22 mouse cellular contexts compared by ENCODE assay signal in the genomic region with DNA sequence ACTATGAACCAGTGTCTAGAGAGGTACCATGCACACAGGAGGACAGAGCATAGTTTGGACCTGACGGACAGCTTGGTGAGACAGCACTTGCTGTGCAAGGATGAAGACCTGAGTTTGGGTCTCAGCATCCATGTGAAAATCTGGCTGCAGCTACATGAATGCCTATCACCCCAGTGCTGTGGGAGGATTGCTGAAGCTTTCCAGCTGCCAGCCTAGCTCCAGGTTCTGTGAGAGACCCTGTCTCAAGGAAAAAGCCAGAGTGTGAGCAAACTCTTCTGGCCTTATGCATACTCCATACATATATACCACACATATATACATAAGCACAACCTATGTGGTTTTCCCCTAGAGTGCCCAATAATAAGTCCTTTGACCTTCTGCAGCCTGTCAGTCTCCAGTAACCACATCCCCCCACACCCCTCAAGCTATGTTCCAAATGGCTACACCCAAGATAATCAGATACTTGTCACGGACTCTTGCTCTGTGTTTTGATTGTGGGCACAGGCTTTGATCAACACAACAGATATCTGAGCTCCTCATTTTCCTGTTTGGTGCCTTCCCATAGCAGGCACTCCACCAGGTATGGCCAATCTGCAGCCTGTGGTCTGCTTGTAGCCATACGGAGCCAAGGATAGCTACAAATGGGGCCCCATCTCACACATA.
DNase-seq lines count a peak whose midpoint lies in the region; ATAC-seq lines count a peak whose summit lies in the region.
"Had no signal": no experiment of that assay in that cellular context is flagged by ENCODE, and none has a peak within 500 bp of the region (broad histone marks: within the 10 kb centered on the region; RNA-seq: fewer than 3 reads in every experiment).

No protein-coding gene starts in this region.

- DNase-seq in kidney, postnatal 25 days, result no peak
- DNase-seq in kidney, postnatal 10 days, result peak; percentile 35
- DNase-seq in kidney, postnatal 36 days, result no peak
- no peak for DNase-seq in urinary bladder, adult 18-20 months (ENCODE audit: low spot score in 2 of 2)
- DNase-seq: adrenal gland, postnatal 10 days; adrenal gland, postnatal 36 days; cerebellum, adult 18-20 months; cerebellum, adult 9-10 months; cerebellum, postnatal 14 days; gastrocnemius, postnatal 10 days; gastrocnemius, postnatal 36 days; heart, postnatal 36 days had no signal

- H3K27me3 ChIP-seq in kidney, embryonic 15.5 days, result no peaks in the 10 kb centered on the region
- peaks cover 25% of the 10 kb centered on the region for H3K27me3 ChIP-seq in megakaryocyte, embryonic 14.5 days (replicated peaks)
- H3K27me3 ChIP-seq: forebrain, embryonic 13.5 days; hindbrain, embryonic 13.5 days had no signal

- no peak overlapping the region for H3K4me3 ChIP-seq in kidney, embryonic 15.5 days (replicated peaks)
- peak overlapping the region; percentile 2 for H3K4me3 ChIP-seq in megakaryocyte, embryonic 14.5 days (replicated peaks)
- H3K4me3 ChIP-seq: forebrain, embryonic 10.5 days; forebrain, embryonic 13.5 days; hindbrain, embryonic 10.5 days; hindbrain, embryonic 13.5 days had no signal

- H3K4me2 ChIP-seq in kidney, embryonic 15.5 days, result no peak overlapping the region
- H3K4me2 ChIP-seq: forebrain, embryonic 13.5 days; heart, embryonic 11.5 days; hindbrain, embryonic 13.5 days had no signal

- 35% methylated on average over 3 of the region's 3 CpGs for WGBS in kidney, embryonic 15.5 days

- ATAC-seq in kidney, embryonic 15.5 days (replicated peaks; ENCODE audit: low FRiP score), result peak; percentile 78
- no peak for ATAC-seq in megakaryocyte, adult 5-6 weeks (ENCODE audit: poor library complexity, severe bottlenecking)
- ATAC-seq: forebrain, embryonic 13.5 days; forebrain, embryonic 16.5 days; hindbrain, embryonic 16.5 days had no signal

- H3K9me3 ChIP-seq in kidney, embryonic 15.5 days (replicated peaks), result no peaks in the 10 kb centered on the region
- no peaks in the 10 kb centered on the region for H3K9me3 ChIP-seq in megakaryocyte, embryonic 14.5 days
- H3K9me3 ChIP-seq: forebrain, embryonic 10.5 days; forebrain, embryonic 13.5 days; hindbrain, embryonic 10.5 days; hindbrain, embryonic 13.5 days had no signal

- H3K27ac ChIP-seq in kidney, embryonic 15.5 days, result peak overlapping the region; percentile 84
- H3K27ac ChIP-seq: forebrain, embryonic 10.5 days; forebrain, embryonic 13.5 days; hindbrain, embryonic 10.5 days; hindbrain, embryonic 13.5 days had no signal

- H3K36me3 ChIP-seq in kidney, embryonic 15.5 days, result no peaks in the 10 kb centered on the region
- H3K36me3 ChIP-seq in megakaryocyte, embryonic 14.5 days (replicated peaks; ENCODE audit: low read length), result no peaks in the 10 kb centered on the region
- H3K36me3 ChIP-seq: forebrain, embryonic 10.5 days; hindbrain, embryonic 10.5 days; hindbrain, embryonic 13.5 days had no signal

- H3K9ac ChIP-seq in kidney, embryonic 15.5 days, result no peak overlapping the region
- H3K9ac ChIP-seq: forebrain, embryonic 13.5 days; hindbrain, embryonic 13.5 days had no signal

- H3K4me1 ChIP-seq in kidney, embryonic 15.5 days, result peaks cover 72% of the 10 kb centered on the region
- H3K4me1 ChIP-seq in megakaryocyte, embryonic 14.5 days, result peaks cover 35% of the 10 kb centered on the region
- H3K4me1 ChIP-seq: forebrain, embryonic 13.5 days; hindbrain, embryonic 13.5 days had no signal
